Mouse (Mus musculus) hindbrain, embryonic 16.5 days (tissue): ENCODE results near the gene Tfe3. TPM values are rescaled to one million over a fixed set of nuclear protein-coding genes. Genes with fewer than 3 reads are reported as not detected.
"Not testable (repeated sequence)": the region's sequence is repeated elsewhere in the genome, so short reads cannot be mapped to it uniquely, and the experiment has no call there.

Source experiments
- ATAC-seq: fragments of 200-750 bp; cut with Nextera tagmentation; 2 replicates; pipeline ENCODE4 v1.8.0; 2017; ENCODE audit warnings: moderate TSS enrichment, moderate library complexity
- H3K27ac ChIP-seq: fragments of 300-500 bp; sonication (generic); 2 replicates; pipeline ENCODE4 v1.5.1; 2014; ENCODE audit warnings: low read depth, mild to moderate bottlenecking, control low read depth, low read length, moderate library complexity
- H3K27me3 ChIP-seq: fragments of 300-500 bp; sonication (generic); replicated peaks from 2 replicates; pipeline ENCODE4 v1.6.1; 2014; ENCODE audit warnings: low read length; ENCODE audit not compliant: control insufficient read depth, insufficient read depth
- H3K36me3 ChIP-seq: fragments of 300-500 bp; sonication (generic); 2 replicates; pipeline ENCODE4 v1.6.1; 2014; ENCODE audit warnings: mild to moderate bottlenecking, low read length, moderate library complexity, mixed read lengths; ENCODE audit not compliant: control insufficient read depth, insufficient read depth
- H3K4me1 ChIP-seq: fragments of 300-500 bp; sonication (generic); 2 replicates; pipeline ENCODE4 v1.6.1; 2014; ENCODE audit warnings: low read depth, low read length; ENCODE audit not compliant: control insufficient read depth, insufficient read depth
- H3K4me2 ChIP-seq: fragments of 300-500 bp; sonication (generic); 2 replicates; pipeline ENCODE4 v1.6.1; 2014; ENCODE audit warnings: mild to moderate bottlenecking, low read length, control low read depth, moderate library complexity
- H3K4me3 ChIP-seq: fragments of 300-500 bp; sonication (generic); 2 replicates; pipeline ENCODE4 v1.5.1; 2014; ENCODE audit warnings: mild to moderate bottlenecking, low read length, control low read depth, moderate library complexity
- H3K9ac ChIP-seq: fragments of 300-500 bp; sonication (generic); 2 replicates; pipeline ENCODE4 v1.6.1; 2014; ENCODE audit warnings: low read depth, mild to moderate bottlenecking, control low read depth, low read length, moderate library complexity
- H3K9me3 ChIP-seq: fragments of 300-500 bp; sonication (generic); 2 replicates; pipeline ENCODE4 v1.6.1; 2014; ENCODE audit warnings: mild to moderate bottlenecking, low read length, moderate library complexity; ENCODE audit not compliant: control insufficient read depth
- WGBS: fragments of 180-500 bp; shearing (Covaris S2); extraction: QIAGEN DNeasy Blood & Tissue Kit; methylation state at CpG from one replicate; pipeline ENCODE4 v1.1.7; 2014; 5-methylcytosine and 5-hydroxymethylcytosine counted together
- polyA plus RNA-seq: library from polyadenylated mRNA; unstranded; fragments of >200 nt; fragmentation: Nextera tagmentation; extraction: Ambion mirVana; gene quantifications from 2 replicates; pipeline ENCODE4 v1.2.1, GENCODE M21; 2015

Gene Tfe3
- polyA plus RNA-seq, 1 experiment from 2014 or later: 20.4 TPM

DNA sequence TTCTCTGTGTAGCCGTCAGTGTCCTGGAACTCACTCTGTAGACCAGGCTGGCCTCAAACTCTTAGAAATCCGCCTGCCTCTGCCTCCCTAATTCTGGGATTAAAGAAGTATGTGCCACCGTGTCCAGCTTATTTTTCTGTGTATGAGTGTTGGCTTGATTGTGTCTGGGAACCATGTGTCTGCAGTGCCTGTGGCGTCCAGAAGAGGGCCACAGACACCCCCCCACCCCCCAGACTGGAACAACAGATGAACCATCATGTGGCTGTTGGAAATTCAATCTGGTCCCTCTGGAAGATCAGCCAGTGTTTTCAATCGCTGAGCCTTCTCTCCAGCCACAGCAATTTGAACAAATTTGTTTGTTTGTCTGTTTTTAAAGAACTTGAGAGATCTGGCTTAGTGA lies 18.9 kb upstream of the Tfe3 start:
- no peak overlapping the region for H3K27ac ChIP-seq
- no peak overlapping the region for H3K4me3 ChIP-seq
- no peaks in the 10 kb centered on the region for H3K27me3 ChIP-seq
- no peaks in the 10 kb centered on the region for H3K9me3 ChIP-seq
- H3K4me2 ChIP-seq: no peak overlapping the region
- no peak overlapping the region for H3K9ac ChIP-seq
- H3K36me3 ChIP-seq: no peaks in the 10 kb centered on the region
- 57% methylated on average over 5 of the region's 5 CpGs for WGBS
- no peak for ATAC-seq
- H3K4me1 ChIP-seq: no peaks in the 10 kb centered on the region

DNA sequence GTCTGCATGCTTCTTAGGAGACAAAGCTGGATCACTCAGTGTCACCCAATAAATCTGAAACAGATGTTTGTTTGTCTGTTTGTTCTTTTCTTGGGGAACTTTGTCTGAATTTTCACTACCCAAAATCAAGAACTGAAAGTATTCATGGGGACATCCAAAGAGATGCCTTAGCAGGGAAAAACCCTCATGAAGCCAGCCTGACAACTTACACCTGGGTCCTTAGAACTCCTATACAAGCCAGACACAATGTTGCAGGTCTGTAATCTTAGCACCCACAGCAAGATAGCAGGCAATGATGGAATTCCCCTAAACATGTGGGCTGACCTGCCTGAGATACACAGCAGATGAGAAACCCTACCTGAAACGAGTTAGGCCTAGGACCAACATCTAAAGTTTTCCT lies 17.4 kb upstream of the Tfe3 start:
- Histone ChIP-seq H3K4me3 (no peak overlapping the region), H3K9ac (no peak overlapping the region), H3K27ac (no peak overlapping the region), H3K4me2 (no peak overlapping the region), H3K9me3 (no peaks in the 10 kb centered on the region), H3K36me3 (no peaks in the 10 kb centered on the region), H3K27me3 (no peaks in the 10 kb centered on the region), H3K4me1 (peaks cover 4% of the 10 kb centered on the region; the same call in 1 of the 2 replicates)
- no peak for ATAC-seq
- 71% methylated on average over 1 of the region's 1 CpGs for WGBS

DNA sequence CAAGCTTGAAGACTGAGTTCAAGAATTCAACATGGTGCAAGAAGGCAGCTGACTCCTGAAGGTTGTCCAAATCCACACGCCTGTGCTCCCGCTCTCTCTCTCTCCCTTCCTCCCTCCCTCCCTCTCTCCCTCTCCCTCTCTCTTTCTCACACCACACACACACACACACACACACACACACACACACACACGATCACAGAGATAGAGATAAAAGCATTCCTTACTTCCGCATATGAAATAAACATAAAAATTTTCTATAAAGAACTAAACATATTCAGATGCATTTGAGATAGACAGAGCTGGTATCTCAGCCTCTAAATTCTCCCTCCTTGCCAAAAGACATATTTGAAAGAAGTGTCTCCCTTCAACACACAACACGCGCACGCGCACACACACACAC lies 16.9 kb upstream of the Tfe3 start:
- Histone ChIP-seq H3K27me3 (no peaks in the 10 kb centered on the region), H3K4me3 (no peak overlapping the region), H3K4me2 (no peak overlapping the region), H3K27ac (no peak overlapping the region), H3K4me1 (peaks cover 4% of the 10 kb centered on the region; the same call in 1 of the 2 replicates), H3K9ac (no peak overlapping the region), H3K36me3 (no peaks in the 10 kb centered on the region), H3K9me3 (no peaks in the 10 kb centered on the region)
- no peak for ATAC-seq
- WGBS: 91% methylated on average over 8 of the region's 8 CpGs

DNA sequence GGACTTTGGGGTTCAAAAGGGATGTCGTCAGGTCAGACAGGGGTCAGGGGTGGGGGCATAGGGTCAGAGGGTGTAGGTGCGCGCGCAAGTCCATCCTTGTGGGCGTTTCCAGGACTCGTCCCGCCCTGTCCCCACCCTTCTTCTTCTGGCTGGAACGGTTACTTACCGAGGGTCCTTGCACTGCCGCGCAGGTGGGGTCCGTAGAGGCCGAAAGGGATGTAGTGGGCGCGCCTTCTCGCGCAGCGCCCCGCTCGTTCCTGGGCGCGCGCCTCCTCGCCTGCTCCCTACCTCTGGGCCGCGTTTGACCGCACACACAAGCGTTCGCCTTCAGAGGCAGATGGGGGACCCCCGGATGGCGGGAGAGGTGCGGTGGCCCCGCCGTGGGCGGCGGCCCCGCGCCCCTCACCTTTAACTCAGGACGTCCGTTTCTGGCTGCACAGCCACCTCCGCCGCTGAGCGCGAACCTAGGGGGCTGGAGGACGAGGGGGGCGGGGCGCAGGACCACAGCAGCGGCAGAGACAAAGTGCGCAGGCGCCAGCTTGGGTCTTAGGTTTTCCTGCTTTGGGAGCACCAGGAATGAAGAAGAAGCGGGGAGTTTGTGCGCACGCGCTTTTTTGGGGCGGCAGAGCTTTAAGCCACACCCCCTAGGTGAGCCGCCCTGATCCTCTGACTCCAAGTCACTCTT lies 11.8 kb upstream of the Tfe3 start, which contains the start of gene Ccdc120:
Ccdc120 (minus strand) TSS at position 474 of the 685 bp plus-strand sequence.
- peak within 1 kb of the TSS; percentile 84 for H3K9ac ChIP-seq
- H3K4me1 ChIP-seq: peaks cover 4% of the 10 kb centered on the region; the same call in 1 of the 2 replicates
- no peaks in the 10 kb centered on the region for H3K9me3 ChIP-seq
- no peaks in the 10 kb centered on the region for H3K27me3 ChIP-seq
- WGBS: 21% methylated on average over 34 of the region's 56 CpGs
- no peaks in the 10 kb centered on the region for H3K36me3 ChIP-seq
- ATAC-seq: peak; percentile 91
- H3K4me2 ChIP-seq: peak within 1 kb of the TSS; percentile 49
- H3K27ac ChIP-seq: peak within 1 kb of the TSS; percentile 76
- H3K4me3 ChIP-seq: peak within 1 kb of the TSS; percentile 65

DNA sequence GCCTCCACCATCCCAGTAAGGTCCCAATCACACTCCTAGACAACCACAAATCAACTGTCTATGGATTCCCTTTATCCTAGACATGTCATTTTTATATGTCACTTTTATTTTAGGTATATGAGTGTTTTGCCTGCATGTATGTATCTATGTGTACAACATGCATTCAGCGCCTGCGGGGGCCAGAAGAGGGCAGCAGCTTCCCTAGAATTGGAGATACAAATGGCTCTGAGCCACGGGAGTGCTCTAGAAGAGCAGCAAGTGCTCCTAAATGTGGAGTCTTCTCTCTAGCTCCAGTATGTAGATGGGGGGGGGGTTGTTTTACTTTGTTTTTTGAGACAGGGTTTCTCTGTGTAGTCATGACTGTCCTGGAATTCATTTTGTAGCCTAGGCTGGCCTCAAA lies 8.7 kb upstream of the Tfe3 start:
- H3K4me3 ChIP-seq, H3K4me1 ChIP-seq, ATAC-seq, H3K27ac ChIP-seq, H3K9me3 ChIP-seq, H3K4me2 ChIP-seq, H3K36me3 ChIP-seq, H3K9ac ChIP-seq, H3K27me3 ChIP-seq: not testable (repeated sequence)
- 16% methylated on average over 3 of the region's 3 CpGs for WGBS

DNA sequence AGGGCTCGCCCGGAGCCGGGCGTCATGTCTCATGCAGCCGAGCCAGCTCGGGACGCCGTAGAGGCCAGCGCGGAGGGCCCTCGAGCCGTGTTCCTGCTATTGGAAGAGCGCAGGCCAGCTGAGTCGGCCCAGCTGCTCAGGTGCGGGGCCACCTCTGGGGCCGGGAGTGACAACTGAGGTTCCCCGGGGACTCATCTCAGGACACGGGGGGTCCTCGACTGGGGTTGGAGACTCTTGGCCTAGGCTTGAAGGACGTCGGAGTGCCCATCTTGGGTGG lies 499 bp downstream of the Tfe3 start:
- ATAC-seq: no peak; the same call in 1 of the 2 replicates
- Histone ChIP-seq H3K9me3 (no peaks in the 10 kb centered on the region), H3K9ac (peak overlapping the region; percentile 72), H3K4me1 (peaks cover 12% of the 10 kb centered on the region), H3K36me3 (0 out of 2 replicates have a peak, but pooled peaks cover 2% of the 10 kb centered on the region), H3K4me3 (peak overlapping the region; percentile 65), H3K27me3 (no peaks in the 10 kb centered on the region), H3K27ac (no peak overlapping the region), H3K4me2 (peak overlapping the region; percentile 67)
- 26% methylated on average over 14 of the region's 21 CpGs for WGBS

DNA sequence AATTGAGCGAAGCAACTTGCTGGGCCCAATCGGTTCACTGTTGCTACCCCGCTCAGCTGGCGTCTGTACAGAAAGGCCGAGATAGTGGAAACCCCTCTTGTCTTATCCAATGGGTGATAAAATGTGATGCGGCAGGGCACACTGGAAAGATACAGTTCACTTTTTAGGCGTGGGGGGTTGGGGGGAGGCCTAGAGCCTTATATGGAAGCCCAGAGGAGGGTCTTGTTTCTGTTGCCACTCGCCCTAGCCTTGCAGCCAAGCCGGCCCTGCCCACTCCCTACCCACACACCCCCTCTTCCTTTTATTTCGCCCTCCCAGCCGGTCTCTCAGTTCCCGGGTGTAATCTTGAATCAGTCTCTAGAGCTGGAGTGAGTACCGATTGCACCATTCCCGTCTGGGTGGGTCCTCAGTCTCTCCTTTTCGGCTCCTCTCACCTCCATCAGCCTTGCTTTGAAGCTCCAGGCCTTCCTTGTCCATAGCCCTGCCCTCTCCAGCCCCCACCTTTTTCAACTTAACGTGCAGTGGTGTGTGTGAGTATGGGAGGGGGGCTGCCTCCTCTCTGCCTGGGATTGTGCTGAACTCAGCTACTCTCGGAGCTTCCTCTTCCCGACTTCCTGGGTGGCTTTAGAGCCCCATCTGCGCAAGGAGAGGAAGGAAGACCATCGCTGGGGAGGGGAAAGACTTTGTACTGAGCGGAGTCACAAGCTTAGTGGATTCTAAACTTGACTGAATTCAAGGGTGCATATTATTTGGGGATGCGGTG lies 1.5 kb downstream of the Tfe3 start:
- Histone ChIP-seq H3K9me3 (no peaks in the 10 kb centered on the region), H3K27ac (no peak overlapping the region; the same call in 1 of the 2 replicates), H3K4me2 (peak overlapping the region; percentile 67), H3K4me1 (peaks cover 12% of the 10 kb centered on the region), H3K27me3 (no peaks in the 10 kb centered on the region), H3K9ac (peak overlapping the region; percentile 72), H3K36me3 (peaks cover 2% of the 10 kb centered on the region; the same call in 1 of the 2 replicates), H3K4me3 (peak overlapping the region; percentile 65)
- no peak; the same call in 1 of the 2 replicates for ATAC-seq
- 18% methylated on average over 21 of the region's 22 CpGs for WGBS

DNA sequence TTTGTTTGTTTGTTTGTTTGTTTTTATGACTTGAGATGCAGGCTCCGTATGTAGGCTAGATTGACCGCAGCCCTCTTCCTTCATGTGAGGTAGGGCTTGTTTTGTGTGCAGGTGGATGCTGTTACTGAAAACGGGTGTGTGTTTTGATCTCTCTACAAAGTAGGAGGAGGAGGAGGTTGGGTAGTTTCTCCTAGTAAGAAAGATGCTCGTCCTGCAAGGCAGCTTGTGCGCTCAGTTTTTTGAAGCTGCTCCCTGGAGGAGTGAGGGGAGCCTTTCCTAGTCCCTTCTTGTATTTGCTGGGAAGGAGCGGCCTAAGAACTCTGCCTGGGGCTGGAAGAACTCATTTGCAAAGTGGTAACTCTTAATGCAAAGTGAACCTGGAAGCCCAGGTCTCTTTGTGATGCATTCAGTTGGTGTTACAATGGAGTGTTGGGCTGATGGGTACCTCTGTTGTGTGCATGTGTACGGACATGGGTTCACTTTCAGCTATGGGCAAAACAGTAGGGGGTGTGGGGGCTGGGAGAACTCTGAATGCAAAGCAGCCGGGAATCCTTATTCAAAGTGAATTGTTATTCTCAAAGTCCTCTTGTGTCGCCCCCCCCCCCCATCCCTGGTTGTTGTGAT lies 2.4 kb downstream of the Tfe3 start:
- no peak for ATAC-seq
- Histone ChIP-seq H3K9me3 (no peaks in the 10 kb centered on the region), H3K9ac (0 out of 2 replicates have a peak overlapping the region, but pooled peaks have one; percentile 41), H3K4me2 (peak overlapping the region; percentile 67), H3K36me3 (peaks cover 2% of the 10 kb centered on the region; the same call in 1 of the 2 replicates), H3K4me1 (peaks cover 12% of the 10 kb centered on the region), H3K27ac (no peak overlapping the region), H3K4me3 (peak overlapping the region; percentile 65), H3K27me3 (no peaks in the 10 kb centered on the region)
- WGBS: 14% methylated on average over 9 of the region's 9 CpGs

DNA sequence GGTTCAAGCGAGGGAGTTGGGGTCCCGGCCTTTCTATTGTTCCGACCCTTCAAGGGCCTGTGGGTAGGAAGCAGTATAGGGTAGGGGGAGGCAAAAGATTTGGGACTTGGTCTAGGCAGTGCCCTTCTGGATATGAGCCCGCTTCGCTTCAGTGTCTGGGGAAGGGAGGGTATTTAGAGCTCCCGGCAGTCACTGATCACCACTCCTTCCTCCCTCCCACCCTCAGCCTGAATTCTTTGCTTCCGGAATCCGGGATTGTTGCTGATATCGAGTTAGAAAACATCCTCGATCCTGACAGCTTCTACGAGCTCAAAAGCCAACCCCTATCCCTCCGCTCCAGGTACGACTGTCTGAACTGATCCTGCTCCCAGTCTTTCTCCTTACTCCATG lies 2.9 kb downstream of the Tfe3 start:
- no peak overlapping the region for H3K27ac ChIP-seq
- no peaks in the 10 kb centered on the region for H3K9me3 ChIP-seq
- peak overlapping the region; percentile 67 for H3K4me2 ChIP-seq
- H3K27me3 ChIP-seq: no peaks in the 10 kb centered on the region
- 16% methylated on average over 10 of the region's 13 CpGs for WGBS
- H3K36me3 ChIP-seq: peaks cover 2% of the 10 kb centered on the region; the same call in 1 of the 2 replicates
- ATAC-seq: peak; percentile 1; the same call in 1 of the 2 replicates
- H3K4me1 ChIP-seq: peaks cover 12% of the 10 kb centered on the region
- peak overlapping the region; percentile 41; the same call in 1 of the 2 replicates for H3K9ac ChIP-seq
- H3K4me3 ChIP-seq: peak overlapping the region; percentile 65
